Mouse (Mus musculus) thymus, adult 2 months (tissue): ENCODE data around the gene Meis3.

Experiments
- CTCF ChIP-seq: fragments of 200-500 bp; IDR thresholded peaks from 2 replicates; pipeline ENCODE4 v1.5.1; 2012; ENCODE audit warnings: mild to moderate bottlenecking, control low read depth, low read length, moderate library complexity, borderline replicate concordance; ENCODE audit not compliant: control insufficient read depth, poor library complexity, insufficient read depth; ENCODE audit errors: extremely low read depth
- POLR2A ChIP-seq: fragments of 200-500 bp; IDR thresholded peaks from 2 replicates; pipeline ENCODE4 v1.6.1; 2012; ENCODE audit warnings: mild to moderate bottlenecking, low read length, control low read depth, moderate library complexity; ENCODE audit not compliant: control insufficient read depth, poor library complexity, insufficient read depth; ENCODE audit errors: extremely low read depth

- no peak for TF ChIP-seq POLR2A
- TF ChIP-seq CTCF: no peak
Measured at GRCm38 (mm10) chr7:16213196-16213595, 38.3 kb downstream of the Meis3 start.
